Mouse (Mus musculus): ENCODE results near the gene Dusp1. TPM values are rescaled to one million over a fixed set of nuclear protein-coding genes. Genes with fewer than 3 reads are reported as not detected.
A peak's percentile ranks its signal among the peaks of the same experiment; 100 is the strongest.

Gene Dusp1
- polyA plus RNA-seq, 1 experiment = 11.6 TPM

DNA sequence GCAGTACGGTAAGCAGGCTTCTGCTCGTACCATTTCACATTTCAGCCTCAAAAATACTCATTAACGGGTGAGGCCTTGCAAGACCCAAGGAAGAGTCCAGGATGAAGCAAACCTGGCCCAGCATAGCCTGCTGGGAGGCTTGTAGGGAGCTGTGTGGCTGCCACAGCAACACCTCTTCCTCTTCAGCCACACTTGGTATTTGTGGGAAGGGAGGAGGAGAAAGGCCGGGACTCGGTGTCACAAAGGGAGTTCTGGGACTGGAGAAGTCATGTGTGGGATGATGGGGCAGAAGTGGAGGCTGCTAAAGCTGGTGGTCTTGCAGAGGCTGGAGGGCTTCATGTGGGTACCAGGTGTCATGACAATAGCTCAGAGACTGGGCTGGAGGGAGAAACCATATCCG is 39.6 kb upstream of the Dusp1 start:
- no peak for TF ChIP-seq CEBPB (IDR thresholded peaks at IDR 0.05; ENCODE audit: insufficient read depth, poor library complexity, severe bottlenecking)
- no peak for TF ChIP-seq TCF3 (IDR thresholded peaks at IDR 0.05; ENCODE audit: insufficient read length, low read depth)
- no peak for TF ChIP-seq MAX (IDR thresholded peaks at IDR 0.05; ENCODE audit: low read depth)
- no peak for TF ChIP-seq POLR2A (IDR thresholded peaks at IDR 0.05; ENCODE audit: insufficient read length, low read depth)
- no peak for TF ChIP-seq E2F4 (IDR thresholded peaks at IDR 0.05; ENCODE audit: insufficient read depth)
- TF ChIP-seq MYOD1 (IDR thresholded peaks at IDR 0.05; ENCODE audit: control insufficient read depth in 1 of 3, insufficient read length in 2 of 3, low read depth in 2 of 3) = no peak
- TF ChIP-seq TCF12 (IDR thresholded peaks at IDR 0.05; ENCODE audit: insufficient read depth, poor library complexity, severe bottlenecking) = no peak
- Histone ChIP-seq H3K27me3 (ENCODE audit: control insufficient read depth, insufficient read depth, insufficient read length) (no peaks in the 10 kb centered on the region), H3K4me2 (ENCODE audit: low read depth) (no peak overlapping the region), H3ac (ENCODE audit: control insufficient read depth, insufficient read length) (no peak overlapping the region), H3K4me3 (no peak overlapping the region), H3K79me2 (ENCODE audit: control insufficient read depth, insufficient read depth) (peaks cover 32% of the 10 kb centered on the region), H3K36me3 (ENCODE audit: control insufficient read depth, insufficient read depth) (no peaks in the 10 kb centered on the region)

DNA sequence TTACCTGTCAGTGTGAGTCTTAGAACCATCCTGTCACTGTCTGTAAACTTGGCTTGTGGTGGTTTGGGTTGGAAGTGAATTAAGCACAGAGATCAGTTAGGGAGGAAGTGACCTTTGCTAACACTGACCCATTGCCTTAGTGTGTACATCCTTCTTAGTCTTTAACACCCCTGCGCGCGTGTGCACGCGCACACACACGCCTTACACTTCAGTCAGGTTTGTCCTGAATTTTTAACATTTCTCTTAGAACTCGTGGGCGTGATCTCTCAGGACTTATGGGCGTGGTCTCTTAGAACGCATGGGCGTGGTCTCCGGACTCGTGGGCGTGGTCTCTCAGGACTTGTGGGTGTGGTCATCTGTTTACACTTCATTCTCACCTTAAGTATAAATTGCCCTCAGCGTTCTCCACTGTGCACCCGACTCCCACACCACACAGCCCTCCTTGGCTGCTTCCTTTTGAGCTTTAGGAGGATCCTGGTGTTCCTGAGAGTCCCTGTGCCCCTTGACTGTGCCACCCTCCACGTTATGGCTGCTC is 39.1 kb upstream of the Dusp1 start:
- no peak overlapping the region for H3ac ChIP-seq (ENCODE audit: control insufficient read depth, insufficient read length)
- H3K79me2 ChIP-seq (ENCODE audit: control insufficient read depth, insufficient read depth) = peaks cover 32% of the 10 kb centered on the region
- no peak overlapping the region for H3K4me3 ChIP-seq
- TF ChIP-seq TCF12 (IDR thresholded peaks at IDR 0.05; ENCODE audit: insufficient read depth, poor library complexity, severe bottlenecking) = no peak
- TF ChIP-seq MAX (IDR thresholded peaks at IDR 0.05; ENCODE audit: low read depth) = no peak
- no peak for TF ChIP-seq E2F4 (IDR thresholded peaks at IDR 0.05; ENCODE audit: insufficient read depth)
- no peak for TF ChIP-seq SRF (IDR thresholded peaks at IDR 0.05; ENCODE audit: control insufficient read depth, insufficient read length, low read depth)
- no peak for TF ChIP-seq REST (IDR thresholded peaks at IDR 0.05; ENCODE audit: insufficient read depth, insufficient read length)
- no peak for TF ChIP-seq POLR2AphosphoS2 (IDR thresholded peaks at IDR 0.05; ENCODE audit: insufficient read length, low read depth)
- no peak for TF ChIP-seq USF1 (IDR thresholded peaks at IDR 0.05; ENCODE audit: low read depth)
- TF ChIP-seq MYOG (IDR thresholded peaks at IDR 0.05; ENCODE audit: control insufficient read depth in 1 of 3, insufficient read depth in 1 of 3, insufficient read length in 2 of 3, low read depth in 2 of 3) = no peak
- TF ChIP-seq POLR2A (IDR thresholded peaks at IDR 0.05; ENCODE audit: insufficient read length, low read depth) = no peak
- no peak for TF ChIP-seq TCF3 (IDR thresholded peaks at IDR 0.05; ENCODE audit: insufficient read length, low read depth)
- no peak for TF ChIP-seq MYOD1 (IDR thresholded peaks at IDR 0.05; ENCODE audit: control insufficient read depth in 1 of 3, insufficient read length in 2 of 3, low read depth in 2 of 3)
- no peak for TF ChIP-seq CEBPB (IDR thresholded peaks at IDR 0.05; ENCODE audit: insufficient read depth, poor library complexity, severe bottlenecking)
- H3K36me3 ChIP-seq (ENCODE audit: control insufficient read depth, insufficient read depth) = no peaks in the 10 kb centered on the region
- H3K4me2 ChIP-seq (ENCODE audit: low read depth) = no peak overlapping the region
- H3K27me3 ChIP-seq (ENCODE audit: control insufficient read depth, insufficient read depth, insufficient read length) = no peaks in the 10 kb centered on the region

DNA sequence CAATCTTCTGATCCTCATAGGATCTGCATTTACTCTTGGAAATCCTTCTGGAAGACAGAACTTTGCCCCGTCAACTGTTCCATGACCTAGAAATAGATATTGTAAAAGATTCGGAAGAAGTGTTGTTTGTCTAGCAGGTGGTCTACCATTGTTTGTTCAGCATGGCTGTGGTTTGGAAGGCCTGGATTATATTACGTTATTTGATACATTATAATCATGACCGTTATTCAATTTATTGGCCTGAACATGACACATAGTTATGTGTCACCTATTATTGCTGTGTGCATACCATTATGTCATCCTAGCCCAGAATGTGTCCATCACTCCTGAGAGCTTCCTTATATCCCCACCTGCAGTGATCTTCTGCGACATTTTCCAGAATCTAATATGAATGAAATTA is 36.9 kb upstream of the Dusp1 start:
- Histone ChIP-seq H3K36me3 (ENCODE audit: control insufficient read depth, insufficient read depth) (no peaks in the 10 kb centered on the region), H3ac (ENCODE audit: control insufficient read depth, insufficient read length) (no peak overlapping the region), H3K79me2 (ENCODE audit: control insufficient read depth, insufficient read depth) (peaks cover 32% of the 10 kb centered on the region), H3K27me3 (ENCODE audit: control insufficient read depth, insufficient read depth, insufficient read length) (no peaks in the 10 kb centered on the region), H3K4me2 (ENCODE audit: low read depth) (peak overlapping the region; percentile 51), H3K4me3 (no peak overlapping the region)
- TF ChIP-seq SRF (IDR thresholded peaks at IDR 0.05; ENCODE audit: control insufficient read depth, insufficient read length, low read depth) (no peak), USF1 (IDR thresholded peaks at IDR 0.05; ENCODE audit: low read depth) (no peak), MYOG (IDR thresholded peaks at IDR 0.05; ENCODE audit: control insufficient read depth in 1 of 3, insufficient read depth in 1 of 3, insufficient read length in 2 of 3, low read depth in 2 of 3) (no peak), CEBPB (IDR thresholded peaks at IDR 0.05; ENCODE audit: insufficient read depth, poor library complexity, severe bottlenecking) (no peak), E2F4 (IDR thresholded peaks at IDR 0.05; ENCODE audit: insufficient read depth) (no peak), MAX (IDR thresholded peaks at IDR 0.05; ENCODE audit: low read depth) (no peak), MYOD1 (IDR thresholded peaks at IDR 0.05; ENCODE audit: control insufficient read depth in 1 of 3, insufficient read length in 2 of 3, low read depth in 2 of 3) (no peak), REST (IDR thresholded peaks at IDR 0.05; ENCODE audit: insufficient read depth, insufficient read length) (no peak), POLR2A (IDR thresholded peaks at IDR 0.05; ENCODE audit: insufficient read length, low read depth) (no peak), TCF12 (IDR thresholded peaks at IDR 0.05; ENCODE audit: insufficient read depth, poor library complexity, severe bottlenecking) (no peak), POLR2AphosphoS2 (IDR thresholded peaks at IDR 0.05; ENCODE audit: insufficient read length, low read depth) (no peak), TCF3 (IDR thresholded peaks at IDR 0.05; ENCODE audit: insufficient read length, low read depth) (no peak)

DNA sequence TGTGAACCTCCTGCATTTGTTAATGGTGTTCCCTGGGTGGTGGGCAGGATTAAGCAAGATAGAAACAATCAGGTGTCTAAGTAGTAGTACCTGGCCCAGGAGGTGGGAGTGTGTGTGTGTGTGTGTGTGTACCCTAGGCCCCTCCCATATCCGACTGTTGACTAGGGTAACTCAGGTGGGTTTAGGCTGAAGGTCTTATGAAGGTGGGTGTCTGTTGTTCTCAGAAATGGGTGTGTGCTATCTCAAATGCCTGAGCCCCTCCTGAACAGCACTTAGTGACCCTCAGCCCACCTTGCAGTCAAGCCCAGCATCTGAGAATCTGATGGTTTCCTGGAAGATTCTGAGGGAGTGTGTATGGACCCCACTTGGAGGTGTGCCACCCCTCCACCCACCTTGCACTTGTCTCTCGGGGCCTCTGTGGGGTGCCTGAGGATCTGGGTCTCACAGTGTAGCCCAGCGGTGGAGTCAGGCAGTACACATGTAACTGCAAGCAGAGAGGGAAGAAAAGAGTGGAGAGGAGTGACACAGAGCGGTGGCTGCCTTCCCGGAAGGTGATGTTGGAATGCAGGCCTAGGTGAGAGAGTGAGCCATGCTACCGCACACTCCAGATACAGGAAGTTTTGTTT is 35.0 kb upstream of the Dusp1 start:
- H3ac ChIP-seq (ENCODE audit: control insufficient read depth, insufficient read length) = no peak overlapping the region
- H3K4me2 ChIP-seq (ENCODE audit: low read depth) = no peak overlapping the region
- peaks cover 33% of the 10 kb centered on the region for H3K79me2 ChIP-seq (ENCODE audit: control insufficient read depth, insufficient read depth)
- H3K36me3 ChIP-seq (ENCODE audit: control insufficient read depth, insufficient read depth) = no peaks in the 10 kb centered on the region
- no peaks in the 10 kb centered on the region for H3K27me3 ChIP-seq (ENCODE audit: control insufficient read depth, insufficient read depth, insufficient read length)
- no peak overlapping the region for H3K4me3 ChIP-seq
- TF ChIP-seq REST (IDR thresholded peaks at IDR 0.05; ENCODE audit: insufficient read depth, insufficient read length) (no peak), SRF (IDR thresholded peaks at IDR 0.05; ENCODE audit: control insufficient read depth, insufficient read length, low read depth) (no peak), TCF3 (IDR thresholded peaks at IDR 0.05; ENCODE audit: insufficient read length, low read depth) (no peak)

DNA sequence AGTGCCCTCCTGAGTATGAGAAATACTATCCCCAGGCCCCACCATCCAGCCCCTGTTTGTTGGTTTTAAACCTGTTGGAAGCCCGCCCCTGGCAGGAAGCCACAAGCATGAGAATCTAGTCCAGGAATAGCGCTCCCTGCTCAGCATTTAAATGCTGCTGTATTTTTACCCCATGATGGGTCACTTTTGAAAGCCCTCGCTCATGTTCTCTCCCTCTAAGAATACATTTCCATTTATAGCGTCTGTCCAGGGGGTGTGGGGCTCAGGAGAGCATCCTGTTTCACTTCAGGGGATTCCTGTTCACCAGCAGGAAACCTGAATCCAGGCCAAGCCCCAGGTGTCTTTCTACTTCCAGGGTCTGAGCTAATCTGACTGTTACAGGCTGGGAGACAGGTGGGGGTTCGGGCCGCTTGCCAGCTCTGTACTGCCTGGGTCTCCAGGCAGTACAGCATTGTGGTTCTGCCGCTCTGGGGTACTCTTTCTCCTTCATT is 34.3 kb upstream of the Dusp1 start:
- Histone ChIP-seq H3K4me3 (no peak overlapping the region), H3K27me3 (ENCODE audit: control insufficient read depth, insufficient read depth, insufficient read length) (no peaks in the 10 kb centered on the region), H3K36me3 (ENCODE audit: control insufficient read depth, insufficient read depth) (no peaks in the 10 kb centered on the region), H3ac (ENCODE audit: control insufficient read depth, insufficient read length) (no peak overlapping the region), H3K4me2 (ENCODE audit: low read depth) (peak overlapping the region; percentile 27), H3K79me2 (ENCODE audit: control insufficient read depth, insufficient read depth) (peaks cover 25% of the 10 kb centered on the region)
- no peak for TF ChIP-seq REST (IDR thresholded peaks at IDR 0.05; ENCODE audit: insufficient read depth, insufficient read length)
- TF ChIP-seq TCF12 (IDR thresholded peaks at IDR 0.05; ENCODE audit: insufficient read depth, poor library complexity, severe bottlenecking) = peak; percentile 11
- peak in 1 of 3 experiments; percentile 67 for TF ChIP-seq MYOG (IDR thresholded peaks at IDR 0.05; ENCODE audit: control insufficient read depth in 1 of 3, insufficient read depth in 1 of 3, insufficient read length in 2 of 3, low read depth in 2 of 3)
- TF ChIP-seq POLR2A (IDR thresholded peaks at IDR 0.05; ENCODE audit: insufficient read length, low read depth) = no peak
- no peak for TF ChIP-seq CEBPB (IDR thresholded peaks at IDR 0.05; ENCODE audit: insufficient read depth, poor library complexity, severe bottlenecking)
- no peak for TF ChIP-seq E2F4 (IDR thresholded peaks at IDR 0.05; ENCODE audit: insufficient read depth)
- peak in 1 of 3 experiments; percentile 63 for TF ChIP-seq MYOD1 (IDR thresholded peaks at IDR 0.05; ENCODE audit: control insufficient read depth in 1 of 3, insufficient read length in 2 of 3, low read depth in 2 of 3)
- TF ChIP-seq MAX (IDR thresholded peaks at IDR 0.05; ENCODE audit: low read depth) = no peak
- no peak for TF ChIP-seq SRF (IDR thresholded peaks at IDR 0.05; ENCODE audit: control insufficient read depth, insufficient read length, low read depth)
- no peak for TF ChIP-seq TCF3 (IDR thresholded peaks at IDR 0.05; ENCODE audit: insufficient read length, low read depth)

Data from myocyte (in vitro differentiated cells).